Mouse (Mus musculus): Measurements from ENCODE around the gene B4galnt4.

GRCm38 (mm10) chr7:141052421-141052820 is 8.5 kb upstream of the B4galnt4 start:
- TF ChIP-seq POLR2A (IDR thresholded peaks at IDR 0.05; ENCODE audit: insufficient read depth, low read depth, low read length): no peak
- no peak for TF ChIP-seq CTCF (IDR thresholded peaks at IDR 0.05; ENCODE audit: insufficient read depth, low read depth, low read length)
